Mouse (Mus musculus) midbrain, postnatal 0 days (tissue): ENCODE measurements around the gene Nthl1. TPM values are rescaled to one million over a fixed set of nuclear protein-coding genes. Genes with fewer than 3 reads are reported as not detected.

Source experiments
- ATAC-seq: fragments of 200-750 bp; cut with Nextera tagmentation; 2 replicates; pipeline ENCODE4 v1.8.0; 2017; ENCODE audit warnings: moderate number of reproducible peaks, mild to moderate bottlenecking, moderate TSS enrichment, moderate library complexity; ENCODE audit not compliant: low FRiP score
- DNase-seq: peaks from one replicate; pipeline ENCODE4 v3.0.0-alpha.2; 2015; ENCODE audit warnings: low spot score
- H3K27ac ChIP-seq: fragments of 300-500 bp; sonication (generic); 2 replicates; pipeline ENCODE4 v1.5.1; 2014; ENCODE audit warnings: low read depth, mild to moderate bottlenecking, low read length, mixed read lengths
- H3K27me3 ChIP-seq: fragments of 300-500 bp; sonication (generic); 2 replicates; pipeline ENCODE4 v1.6.1; 2014; ENCODE audit warnings: low read length, control low read depth, mixed read lengths; ENCODE audit not compliant: insufficient read depth
- H3K36me3 ChIP-seq: fragments of 300-500 bp; sonication (generic); 2 replicates; pipeline ENCODE4 v1.6.1; 2014; ENCODE audit warnings: low read length, control low read depth, mixed read lengths; ENCODE audit not compliant: insufficient read depth
- H3K4me1 ChIP-seq: fragments of 300-500 bp; sonication (generic); 2 replicates; pipeline ENCODE4 v1.6.1; 2014; ENCODE audit warnings: mild to moderate bottlenecking, control low read depth, antibody characterized with exemption, low read length, mixed read lengths; ENCODE audit not compliant: insufficient read depth
- H3K4me2 ChIP-seq: fragments of 300-500 bp; sonication (generic); 2 replicates; pipeline ENCODE4 v1.6.1; 2014; ENCODE audit warnings: low read depth, mild to moderate bottlenecking, low read length, mixed read lengths; ENCODE audit not compliant: poor library complexity, severe bottlenecking
- H3K4me3 ChIP-seq: fragments of 300-500 bp; sonication (generic); 2 replicates; pipeline ENCODE4 v1.5.1; 2014; ENCODE audit warnings: low read depth, mild to moderate bottlenecking, low read length, moderate library complexity
- H3K9ac ChIP-seq: fragments of 300-500 bp; sonication (generic); replicated peaks from 2 replicates; pipeline ENCODE4 v1.6.1; 2014; ENCODE audit warnings: mild to moderate bottlenecking, low read length, moderate library complexity, mixed read lengths; ENCODE audit not compliant: poor library complexity, severe bottlenecking
- H3K9me3 ChIP-seq: fragments of 300-500 bp; sonication (generic); 2 replicates; pipeline ENCODE4 v1.6.1; 2016; ENCODE audit warnings: low read length, control low read depth
- CTCF ChIP-seq: IDR thresholded peaks from 2 replicates; pipeline ENCODE4 v1.5.1; 2016; ENCODE audit warnings: antibody characterized with exemption, mild to moderate bottlenecking
- WGBS: fragments of 180-500 bp; shearing (Covaris S2); extraction: QIAGEN DNeasy Blood & Tissue Kit; methylation state at CpG from one replicate; pipeline ENCODE4 v1.1.7; 2014; 5-methylcytosine and 5-hydroxymethylcytosine counted together
- polyA plus RNA-seq: library from polyadenylated mRNA; unstranded; fragments of >200 nt; fragmentation: Nextera tagmentation; extraction: Ambion mirVana; gene quantifications from 2 replicates; pipeline ENCODE4 v1.2.1, GENCODE M21; 2015
- total RNA-seq: library from RNA; depleted of rRNA; stranded (reverse); fragments of >200 nt; gene quantifications from 2 replicates; pipeline ENCODE4 v1.2.3, GENCODE M21; 2014

Gene Nthl1
- total and polyA plus RNA-seq, 2 experiments from 2014 or later: 6.2 to 7.2 TPM

DNA sequence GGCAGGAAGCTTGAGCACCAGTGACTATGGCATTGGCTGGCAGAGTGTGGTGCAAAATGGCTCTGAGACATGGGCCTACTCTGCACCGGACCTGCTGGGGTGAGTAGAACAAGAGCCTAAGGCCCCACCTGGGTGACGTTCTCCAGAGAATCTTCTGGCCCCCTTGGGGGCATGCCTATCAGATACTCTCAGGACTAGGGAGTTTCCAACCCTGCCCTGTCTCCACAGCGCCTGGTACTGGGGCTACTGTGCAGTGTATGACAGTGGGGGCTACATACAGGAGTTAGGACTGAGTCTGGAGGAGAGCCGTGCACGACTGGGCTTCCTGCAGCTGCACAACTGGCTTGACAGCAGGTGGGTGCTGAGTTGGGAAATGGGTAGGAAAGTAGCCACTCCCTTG lies 39.2 kb upstream of the Nthl1 start:
- DNase-seq (no peak), ATAC-seq (no peak)
- H3K9me3 ChIP-seq: no peaks in the 10 kb centered on the region
- H3K4me2 ChIP-seq: no peak overlapping the region
- no peak overlapping the region for H3K4me3 ChIP-seq
- no peak for TF ChIP-seq CTCF
- H3K27me3 ChIP-seq: no peaks in the 10 kb centered on the region
- H3K4me1 ChIP-seq: no peaks in the 10 kb centered on the region
- H3K36me3 ChIP-seq: peaks cover 84% of the 10 kb centered on the region
- H3K9ac ChIP-seq: no peak overlapping the region
- 88% methylated on average over 5 of the region's 5 CpGs for WGBS
- no peak overlapping the region for H3K27ac ChIP-seq

DNA sequence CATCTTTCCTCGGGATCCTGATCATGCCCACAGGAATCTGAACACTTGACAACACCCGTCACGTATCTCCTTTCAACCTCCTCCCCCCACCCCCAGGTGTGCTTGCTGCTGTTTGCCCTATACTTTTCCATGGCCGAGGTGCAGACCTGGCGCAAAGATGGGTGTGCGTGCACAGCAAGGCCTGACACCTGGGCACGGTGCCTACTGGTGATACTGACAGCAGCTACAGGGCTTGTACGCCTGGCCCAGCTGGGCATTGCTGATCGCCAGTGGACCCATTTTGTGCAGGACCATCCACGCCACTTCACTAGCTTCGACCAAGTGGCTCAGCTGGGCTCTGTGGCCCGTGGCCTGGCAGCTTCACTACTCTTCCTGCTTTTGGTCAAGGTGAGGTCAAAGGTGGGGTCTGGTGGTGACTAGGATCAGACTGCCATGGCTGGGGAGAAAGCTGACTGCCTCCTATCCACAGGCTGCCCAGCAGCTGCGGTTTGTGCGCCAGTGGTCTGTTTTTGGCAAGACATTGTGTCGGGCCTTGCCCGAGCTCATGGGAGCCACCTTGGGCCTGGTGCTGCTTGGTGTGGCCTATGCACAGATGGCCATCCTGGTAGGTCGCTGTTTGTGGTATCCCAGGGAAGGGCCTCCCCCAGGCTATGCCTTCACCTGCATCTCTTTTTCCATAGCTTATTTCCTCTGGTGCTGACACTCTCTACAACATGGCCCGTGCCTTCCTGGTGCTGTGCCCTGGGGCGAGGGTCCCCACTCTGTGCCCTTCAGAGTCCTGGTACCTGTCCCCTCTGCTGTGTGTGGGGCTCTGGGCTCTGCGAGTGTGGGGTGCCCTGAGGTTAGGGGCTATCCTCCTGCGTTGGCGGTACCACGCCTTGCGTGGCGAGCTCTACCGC lies 38.2 kb upstream of the Nthl1 start:
- Histone ChIP-seq H3K27ac (no peak overlapping the region), H3K9ac (no peak overlapping the region), H3K4me3 (no peak overlapping the region), H3K4me1 (no peaks in the 10 kb centered on the region), H3K4me2 (no peak overlapping the region), H3K36me3 (peaks cover 93% of the 10 kb centered on the region), H3K9me3 (no peaks in the 10 kb centered on the region), H3K27me3 (no peaks in the 10 kb centered on the region)
- no peak for TF ChIP-seq CTCF
- 94% methylated on average over 26 of the region's 26 CpGs for WGBS
- ATAC-seq (no peak), DNase-seq (no peak)

DNA sequence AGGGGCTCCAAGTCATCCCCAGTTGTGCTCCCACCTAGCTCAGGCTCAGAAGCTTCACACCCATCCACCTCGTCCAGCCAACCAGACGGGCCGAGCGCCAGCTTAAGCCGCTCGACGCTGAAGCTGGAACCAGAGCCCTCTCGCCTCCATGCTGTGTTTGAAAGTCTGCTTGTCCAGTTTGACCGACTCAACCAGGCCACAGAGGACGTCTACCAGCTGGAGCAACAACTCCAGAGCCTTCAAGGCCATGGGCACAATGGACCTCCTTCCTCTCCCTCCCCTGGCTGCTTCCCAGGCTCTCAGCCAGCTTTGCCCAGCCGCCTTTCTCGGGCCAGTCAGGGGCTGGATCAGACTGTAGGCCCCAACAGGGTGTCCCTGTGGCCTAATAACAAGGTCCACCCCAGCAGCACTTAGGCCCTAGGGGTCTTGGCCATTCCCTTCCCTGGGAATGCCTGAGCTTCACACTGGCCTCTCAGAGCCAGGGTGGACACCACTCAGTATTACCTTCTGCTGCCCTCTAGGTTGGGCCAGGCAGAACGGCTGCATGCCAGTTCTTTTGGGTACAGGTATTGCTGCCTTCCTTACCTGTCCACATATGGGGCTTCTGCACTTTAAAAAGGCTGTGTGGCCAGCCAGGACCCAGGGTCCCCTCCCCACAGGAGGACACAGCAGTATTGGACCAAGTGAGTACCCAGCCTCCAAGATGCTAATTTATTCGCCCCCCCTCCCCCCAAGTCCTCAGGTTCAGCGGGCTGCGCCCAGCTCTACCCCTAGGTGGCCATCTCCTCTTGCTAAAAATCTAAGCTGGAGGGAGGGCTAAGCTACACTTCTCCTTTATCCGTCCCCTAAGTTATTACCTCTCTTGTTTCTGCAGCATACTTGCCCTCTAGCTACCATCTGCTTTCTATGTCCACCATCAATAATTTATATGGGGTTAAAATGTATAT lies 37.1 kb upstream of the Nthl1 start:
- DNase-seq (peak; percentile 17), ATAC-seq (no peak; the same call in 1 of the 2 replicates)
- Histone ChIP-seq H3K9ac (no peak overlapping the region), H3K4me1 (no peaks in the 10 kb centered on the region), H3K27me3 (no peaks in the 10 kb centered on the region), H3K4me3 (no peak overlapping the region), H3K9me3 (no peaks in the 10 kb centered on the region), H3K36me3 (peaks cover 96% of the 10 kb centered on the region), H3K4me2 (no peak overlapping the region), H3K27ac (peak overlapping the region; percentile 26; the same call in 1 of the 2 replicates)
- TF ChIP-seq CTCF: peak; percentile 51
- WGBS: 65% methylated on average over 17 of the region's 17 CpGs

DNA sequence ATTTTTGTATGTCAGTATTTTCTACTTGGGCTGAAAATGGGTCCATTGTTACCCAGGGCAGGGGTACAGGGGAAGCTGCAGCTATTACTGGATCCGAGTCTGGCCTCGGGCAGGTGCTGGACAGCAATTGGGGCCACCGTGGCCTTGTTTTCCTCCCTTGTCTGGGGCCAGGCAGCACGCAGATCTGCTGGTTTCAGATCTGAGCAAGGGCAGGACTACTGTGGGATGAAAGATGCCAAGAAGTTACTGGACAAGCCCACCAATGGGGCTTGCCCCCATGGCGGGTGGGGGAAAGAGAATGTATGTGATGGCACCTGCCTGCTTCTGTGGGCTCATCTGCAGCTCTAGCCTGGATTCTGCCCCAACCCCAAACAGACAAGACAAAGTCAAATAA lies 36.4 kb upstream of the Nthl1 start:
- Histone ChIP-seq H3K27me3 (no peaks in the 10 kb centered on the region), H3K4me3 (no peak overlapping the region), H3K27ac (no peak overlapping the region), H3K9me3 (no peaks in the 10 kb centered on the region), H3K4me2 (no peak overlapping the region), H3K9ac (no peak overlapping the region), H3K36me3 (peaks cover 96% of the 10 kb centered on the region), H3K4me1 (no peaks in the 10 kb centered on the region)
- ATAC-seq (no peak), DNase-seq (no peak)
- TF ChIP-seq CTCF: no peak
- WGBS: 75% methylated on average over 5 of the region's 5 CpGs

DNA sequence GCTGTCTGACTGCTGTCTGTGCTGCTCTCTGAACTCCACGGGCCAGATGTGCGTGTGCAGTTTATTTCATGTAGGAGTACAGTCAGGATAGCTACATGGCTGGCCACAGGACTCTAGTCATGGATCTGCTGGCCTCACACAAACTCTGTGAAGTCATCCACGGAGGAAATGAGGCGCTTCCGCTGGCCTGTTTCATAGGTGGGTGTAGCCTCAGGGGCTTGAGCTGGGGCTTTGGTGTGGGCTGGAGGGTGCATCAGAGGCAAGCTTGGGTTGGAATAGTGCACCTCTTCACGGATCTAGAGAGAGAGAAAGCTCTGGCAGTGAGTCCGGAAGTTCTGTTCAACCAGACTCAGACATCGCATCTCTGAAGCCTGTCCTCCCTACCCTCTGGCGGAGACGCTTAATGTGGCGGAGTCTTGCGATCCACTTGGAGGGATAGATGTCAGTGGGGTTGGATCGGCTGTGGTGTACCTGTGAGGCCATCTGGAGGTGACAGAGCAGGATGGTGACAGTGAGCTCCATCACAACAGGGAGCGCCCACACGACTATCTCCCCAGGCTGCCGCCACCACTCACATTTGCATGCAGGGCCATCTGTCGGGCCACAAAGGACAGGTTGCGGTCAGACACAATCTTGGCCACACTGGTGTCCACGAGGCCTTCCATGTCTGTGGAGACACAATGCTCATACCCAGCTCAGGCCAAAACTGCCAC lies 35.9 kb upstream of the Nthl1 start:
- Histone ChIP-seq H3K36me3 (peaks cover 96% of the 10 kb centered on the region), H3K27ac (no peak overlapping the region)
- no peak for ATAC-seq

More for the DNA sequence above, 35.9 kb upstream of the Nthl1 start:
- H3K4me2 ChIP-seq: no peak overlapping the region
- WGBS: 89% methylated on average over 19 of the region's 19 CpGs
- no peaks in the 10 kb centered on the region for H3K27me3 ChIP-seq
- H3K9me3 ChIP-seq: no peaks in the 10 kb centered on the region
- no peak for DNase-seq
- TF ChIP-seq CTCF: no peak
- H3K4me3 ChIP-seq: no peak overlapping the region
- no peak overlapping the region for H3K9ac ChIP-seq
- H3K4me1 ChIP-seq: no peaks in the 10 kb centered on the region
